Mouse (Mus musculus) hindbrain, embryonic 16.5 days (tissue): Measurements from ENCODE around the gene Olfr1415. TPM values are rescaled to one million over a fixed set of nuclear protein-coding genes. Genes with fewer than 3 reads are reported as not detected.

Experiments used
- ATAC-seq: fragments of 200-750 bp; cut with Nextera tagmentation; 2 replicates; pipeline ENCODE4 v1.8.0; 2017; ENCODE audit warnings: moderate TSS enrichment, moderate library complexity
- H3K27ac ChIP-seq: fragments of 300-500 bp; sonication (generic); 2 replicates; pipeline ENCODE4 v1.5.1; 2014; ENCODE audit warnings: low read depth, mild to moderate bottlenecking, control low read depth, low read length, moderate library complexity
- H3K27me3 ChIP-seq: fragments of 300-500 bp; sonication (generic); replicated peaks from 2 replicates; pipeline ENCODE4 v1.6.1; 2014; ENCODE audit warnings: low read length; ENCODE audit not compliant: control insufficient read depth, insufficient read depth
- H3K36me3 ChIP-seq: fragments of 300-500 bp; sonication (generic); 2 replicates; pipeline ENCODE4 v1.6.1; 2014; ENCODE audit warnings: mild to moderate bottlenecking, low read length, moderate library complexity, mixed read lengths; ENCODE audit not compliant: control insufficient read depth, insufficient read depth
- H3K4me1 ChIP-seq: fragments of 300-500 bp; sonication (generic); 2 replicates; pipeline ENCODE4 v1.6.1; 2014; ENCODE audit warnings: low read depth, low read length; ENCODE audit not compliant: control insufficient read depth, insufficient read depth
- H3K4me2 ChIP-seq: fragments of 300-500 bp; sonication (generic); 2 replicates; pipeline ENCODE4 v1.6.1; 2014; ENCODE audit warnings: mild to moderate bottlenecking, low read length, control low read depth, moderate library complexity
- H3K4me3 ChIP-seq: fragments of 300-500 bp; sonication (generic); 2 replicates; pipeline ENCODE4 v1.5.1; 2014; ENCODE audit warnings: mild to moderate bottlenecking, low read length, control low read depth, moderate library complexity
- H3K9ac ChIP-seq: fragments of 300-500 bp; sonication (generic); 2 replicates; pipeline ENCODE4 v1.6.1; 2014; ENCODE audit warnings: low read depth, mild to moderate bottlenecking, control low read depth, low read length, moderate library complexity
- H3K9me3 ChIP-seq: fragments of 300-500 bp; sonication (generic); 2 replicates; pipeline ENCODE4 v1.6.1; 2014; ENCODE audit warnings: mild to moderate bottlenecking, low read length, moderate library complexity; ENCODE audit not compliant: control insufficient read depth
- WGBS: fragments of 180-500 bp; shearing (Covaris S2); extraction: QIAGEN DNeasy Blood & Tissue Kit; methylation state at CpG from one replicate; pipeline ENCODE4 v1.1.7; 2014; 5-methylcytosine and 5-hydroxymethylcytosine counted together
- polyA plus RNA-seq: library from polyadenylated mRNA; unstranded; fragments of >200 nt; fragmentation: Nextera tagmentation; extraction: Ambion mirVana; gene quantifications from 2 replicates; pipeline ENCODE4 v1.2.1, GENCODE M21; 2015

The Olfr1415 gene
- polyA plus RNA-seq, 1 experiment from 2014 or later: not detected

DNA sequence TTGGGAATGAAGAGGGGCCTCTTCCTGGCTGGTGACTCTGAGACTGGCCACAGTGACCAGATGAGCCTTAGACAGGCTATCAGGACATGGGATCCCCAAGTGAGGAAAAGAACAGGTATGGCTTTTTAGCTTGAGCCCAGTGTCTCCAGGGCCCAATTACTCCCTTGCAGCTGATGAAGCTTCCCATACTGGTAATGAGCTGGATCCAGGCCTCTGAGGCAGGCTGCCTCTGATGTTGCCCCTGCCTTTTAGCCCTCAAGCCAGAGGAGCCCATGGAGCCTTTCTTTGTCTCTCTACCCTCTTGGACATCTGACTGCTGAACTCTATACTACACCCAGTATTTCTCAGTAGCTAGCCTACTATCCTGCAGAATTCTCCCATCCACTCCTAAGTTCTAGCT is 10.9 kb downstream of the Olfr1415 start, which contains the start of gene Olfr1416:
Olfr1416 (minus strand) TSS at position 101 of the 400 bp plus-strand sequence.
- Histone ChIP-seq H3K4me1 (no peaks in the 10 kb centered on the region), H3K27me3 (no peaks in the 10 kb centered on the region), H3K4me3 (no peak within 1 kb of the TSS), H3K9me3 (peaks cover 5% of the 10 kb centered on the region; the same call in 1 of the 2 replicates), H3K27ac (no peak within 1 kb of the TSS), H3K36me3 (no peaks in the 10 kb centered on the region), H3K4me2 (no peak within 1 kb of the TSS), H3K9ac (no peak within 1 kb of the TSS)
- ATAC-seq: no peak

DNA sequence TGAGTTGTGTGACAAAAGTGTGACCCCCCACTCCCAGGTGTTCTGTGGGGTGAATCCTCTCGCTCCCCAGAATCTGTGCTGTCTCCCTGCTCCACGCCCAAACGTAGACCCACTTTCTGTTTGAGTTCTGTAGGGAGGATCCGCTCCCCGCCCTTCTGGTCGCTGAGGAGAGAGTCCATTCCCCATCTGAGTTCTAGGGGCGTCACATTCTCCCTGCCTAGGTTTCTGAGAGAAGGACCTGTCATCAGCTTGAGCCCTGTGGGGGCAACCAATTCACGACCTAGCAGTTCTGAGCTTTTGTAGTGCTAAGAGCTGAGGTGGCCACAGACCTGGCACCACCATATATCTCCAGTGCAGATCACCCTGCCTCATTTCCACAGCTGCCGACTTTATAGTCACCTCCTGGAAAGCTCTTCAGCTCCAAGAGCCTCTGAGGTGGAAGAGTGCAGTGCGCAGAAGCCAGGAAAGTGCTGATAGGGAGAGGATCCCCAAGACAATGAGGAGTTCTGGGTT is 21.8 kb downstream of the Olfr1415 start:
- peaks cover 8% of the 10 kb centered on the region; the same call in 1 of the 2 replicates for H3K36me3 ChIP-seq
- peak overlapping the region; percentile 99 for H3K4me2 ChIP-seq
- peak overlapping the region; percentile 96 for H3K4me3 ChIP-seq
- no peaks in the 10 kb centered on the region for H3K27me3 ChIP-seq
- peaks cover 7% of the 10 kb centered on the region for H3K4me1 ChIP-seq
- H3K27ac ChIP-seq: peak overlapping the region; percentile 68
- H3K9ac ChIP-seq: peak overlapping the region; percentile 71
- ATAC-seq: peak; percentile 81
- WGBS: 3% methylated on average over 10 of the region's 10 CpGs
- no peaks in the 10 kb centered on the region for H3K9me3 ChIP-seq

DNA sequence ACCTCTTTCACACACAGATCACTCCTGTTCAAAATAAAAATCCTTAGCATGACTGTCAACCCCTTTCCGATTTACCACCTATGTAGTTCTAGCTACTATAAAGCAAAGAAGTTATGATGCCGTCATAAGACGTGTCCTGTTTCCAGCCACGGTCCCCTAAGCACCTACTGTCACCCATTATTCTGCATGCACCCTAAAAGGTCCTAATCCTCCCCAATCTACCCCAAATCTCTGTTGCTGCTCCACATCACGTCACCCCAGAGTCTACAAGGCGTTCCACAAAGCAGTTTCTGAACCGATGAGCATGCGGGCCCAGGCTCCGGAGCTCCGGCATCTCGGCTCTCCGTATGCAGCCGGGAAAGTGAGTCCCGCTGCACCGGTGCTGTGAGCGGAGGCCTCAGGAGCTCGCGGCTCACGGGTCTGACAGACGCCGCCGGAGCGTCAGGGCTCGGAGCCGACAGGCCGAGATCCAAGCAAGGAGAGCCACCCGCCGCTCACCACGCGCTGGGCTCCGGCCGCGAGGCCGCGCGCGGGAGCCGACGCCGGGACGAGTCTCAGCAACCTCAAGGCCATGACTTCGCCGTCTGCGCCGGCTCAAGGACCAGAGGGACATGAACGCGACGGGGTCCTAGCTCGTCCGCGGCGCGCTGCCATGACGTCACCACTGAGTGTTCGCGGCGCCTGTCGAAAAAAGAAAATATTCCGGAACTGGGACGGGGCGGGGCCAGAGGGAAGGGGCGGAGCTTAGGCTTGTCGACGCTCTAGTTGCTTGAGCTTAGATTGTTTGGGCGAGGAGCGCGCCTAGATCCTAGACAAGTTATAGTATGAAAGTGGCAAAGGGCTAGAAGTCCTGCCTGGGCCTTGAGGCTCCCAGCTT is 22.5 kb downstream of the Olfr1415 start, which contains the start of gene Ndufa10:
Ndufa10 (minus strand) TSS at position 696 of the 877 bp plus-strand sequence.
- WGBS: under 1% methylated on average over 67 of the region's 67 CpGs
- H3K27ac ChIP-seq: peak within 1 kb of the TSS; percentile 85

DNA sequence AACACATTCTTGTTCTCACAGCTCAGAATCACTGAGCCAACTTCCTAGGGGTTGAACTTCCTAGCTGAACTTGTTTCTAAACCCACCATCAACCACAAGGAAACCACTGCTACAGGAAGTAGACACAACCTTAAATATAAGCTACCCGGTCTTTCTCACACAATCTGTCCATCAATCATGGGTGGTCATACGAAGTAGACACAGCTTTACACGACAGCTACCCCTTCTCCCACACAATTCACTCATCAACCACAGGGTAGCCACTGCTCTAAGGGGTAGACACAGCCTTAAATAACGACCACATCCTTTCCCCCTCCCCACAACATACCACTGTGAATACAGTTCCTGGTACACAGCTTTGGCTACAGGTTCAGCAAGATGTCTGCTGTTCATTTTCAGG is 27.0 kb downstream of the Olfr1415 start:
- ATAC-seq: no peak
- whole genome bisulfite sequencing: 92% methylated on average over 4 of the region's 4 CpGs

More for the DNA sequence above, 22.5 kb downstream of the Olfr1415 start, which contains the start of gene Ndufa10:
- Histone ChIP-seq H3K9ac (peak within 1 kb of the TSS; percentile 96), H3K4me2 (peak within 1 kb of the TSS; percentile 99), H3K9me3 (no peaks in the 10 kb centered on the region), H3K4me3 (peak within 1 kb of the TSS; percentile 96), H3K36me3 (peaks cover 9% of the 10 kb centered on the region), H3K27me3 (no peaks in the 10 kb centered on the region), H3K4me1 (peaks cover 7% of the 10 kb centered on the region)
- peak; percentile 94 for ATAC-seq

DNA sequence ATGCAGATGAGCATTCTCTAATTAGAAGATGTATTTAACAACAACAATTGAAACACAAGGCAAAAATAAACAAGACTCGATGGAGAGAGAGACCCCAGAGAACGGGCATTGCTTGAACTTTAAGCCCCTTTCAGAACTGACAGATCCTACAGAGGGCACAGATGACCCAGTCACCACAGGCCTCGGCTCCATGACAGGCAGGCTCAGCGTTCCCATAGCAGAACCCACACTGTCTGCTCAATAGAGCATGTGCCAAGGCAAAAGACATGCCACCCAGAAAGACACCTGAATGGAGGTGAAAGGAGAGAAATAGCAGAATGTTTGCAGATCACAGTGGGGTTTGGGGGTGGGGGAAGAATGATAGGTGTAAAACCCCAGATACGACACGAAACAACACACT is 37.5 kb downstream of the Olfr1415 start:
- no peak for ATAC-seq
- Histone ChIP-seq H3K36me3 (peaks cover 47% of the 10 kb centered on the region), H3K4me3 (no peak overlapping the region), H3K9ac (no peak overlapping the region), H3K9me3 (no peaks in the 10 kb centered on the region), H3K4me2 (no peak overlapping the region), H3K27me3 (no peaks in the 10 kb centered on the region), H3K4me1 (no peaks in the 10 kb centered on the region), H3K27ac (no peak overlapping the region)
- WGBS: 88% methylated on average over 6 of the region's 6 CpGs

More for the DNA sequence above, 27.0 kb downstream of the Olfr1415 start:
- peaks cover 7% of the 10 kb centered on the region for H3K4me1 ChIP-seq
- no peaks in the 10 kb centered on the region for H3K27me3 ChIP-seq
- no peak overlapping the region for H3K4me2 ChIP-seq
- H3K36me3 ChIP-seq: peaks cover 45% of the 10 kb centered on the region
- H3K27ac ChIP-seq: no peak overlapping the region
- no peak overlapping the region for H3K9ac ChIP-seq
- no peak overlapping the region for H3K4me3 ChIP-seq
- no peaks in the 10 kb centered on the region for H3K9me3 ChIP-seq

DNA sequence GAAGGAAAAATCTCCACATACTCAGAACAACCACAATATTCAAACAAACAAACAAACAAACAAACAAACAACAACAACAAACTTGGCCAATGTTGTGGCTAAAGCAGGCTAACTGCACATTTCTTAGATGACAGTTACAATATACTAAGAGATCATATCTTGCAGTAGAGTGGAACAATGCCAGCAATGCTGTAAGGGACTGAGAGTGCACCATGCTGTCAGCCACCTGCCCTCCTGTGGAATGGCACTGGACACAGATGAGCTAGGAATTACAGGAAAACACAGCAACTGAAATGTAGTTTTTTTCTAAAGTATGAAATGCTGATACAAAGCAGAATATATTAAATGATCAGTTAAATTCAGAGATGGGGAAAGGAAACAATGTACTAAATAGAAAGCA is 38.1 kb downstream of the Olfr1415 start:
- no peak for ATAC-seq
- peaks cover 45% of the 10 kb centered on the region for H3K36me3 ChIP-seq
- H3K27ac ChIP-seq: no peak overlapping the region

DNA sequence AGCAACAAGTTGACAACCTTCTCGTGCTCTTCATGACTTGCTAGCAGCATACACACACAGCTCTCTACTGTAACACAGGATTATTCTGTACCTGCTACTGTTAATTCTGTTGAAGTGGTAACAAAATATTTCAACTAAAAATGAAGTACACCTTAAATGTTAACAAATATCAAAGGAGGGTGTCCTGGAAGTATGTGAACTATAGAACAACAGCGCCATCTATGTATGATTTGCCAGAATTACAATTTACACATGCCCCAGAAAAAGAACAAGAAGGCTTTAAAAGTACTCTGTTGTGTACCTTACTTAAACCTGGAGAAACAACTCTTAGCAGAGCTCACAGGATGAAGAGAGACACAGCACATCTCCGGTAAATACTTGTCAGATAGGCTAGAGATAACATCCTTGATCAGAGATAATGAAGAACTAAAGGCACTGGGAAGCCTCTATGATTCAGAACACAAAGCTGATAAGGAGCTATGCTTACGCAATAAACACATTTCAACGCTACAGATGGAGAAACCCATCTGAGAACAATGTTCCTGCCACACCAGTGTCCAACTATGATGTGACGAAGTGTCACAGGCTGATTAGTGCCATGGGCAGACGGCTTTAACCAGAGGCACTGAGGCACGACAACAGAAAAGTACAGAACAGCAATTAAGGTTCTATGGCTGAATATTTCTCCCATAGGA is 42.0 kb downstream of the Olfr1415 start:
- no peaks in the 10 kb centered on the region for H3K4me1 ChIP-seq
- peaks cover 39% of the 10 kb centered on the region for H3K36me3 ChIP-seq
- H3K27me3 ChIP-seq: no peaks in the 10 kb centered on the region
- H3K27ac ChIP-seq: no peak overlapping the region
- no peak overlapping the region for H3K4me2 ChIP-seq
- H3K4me3 ChIP-seq: no peak overlapping the region
- WGBS: 77% methylated on average over 8 of the region's 8 CpGs
- no peak overlapping the region for H3K9ac ChIP-seq
- no peak for ATAC-seq
- no peaks in the 10 kb centered on the region for H3K9me3 ChIP-seq

More for the DNA sequence above, 38.1 kb downstream of the Olfr1415 start:
- no peaks in the 10 kb centered on the region for H3K9me3 ChIP-seq
- no peak overlapping the region for H3K4me2 ChIP-seq
- no peak overlapping the region for H3K4me3 ChIP-seq
- H3K4me1 ChIP-seq: no peaks in the 10 kb centered on the region
- H3K9ac ChIP-seq: no peak overlapping the region
- H3K27me3 ChIP-seq: no peaks in the 10 kb centered on the region

DNA sequence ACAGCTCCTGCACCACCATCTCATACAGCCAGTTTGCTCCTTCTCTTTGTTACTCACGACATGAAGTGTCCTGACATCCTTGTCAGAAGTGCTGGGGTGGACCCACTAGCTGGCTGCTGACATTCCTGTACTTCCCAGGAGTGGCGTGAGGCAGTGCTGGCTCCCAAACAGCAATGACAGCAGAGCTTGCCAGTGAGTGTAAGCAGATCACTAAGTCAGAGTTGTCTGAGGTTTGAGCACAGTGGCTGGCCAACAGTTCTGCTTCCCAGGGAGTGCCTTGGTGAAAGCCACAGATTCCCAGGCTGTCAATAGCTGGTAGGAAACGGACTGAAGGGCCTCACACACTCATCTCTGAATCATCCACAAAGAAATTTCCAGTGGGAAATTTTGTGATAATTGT is 47.6 kb downstream of the Olfr1415 start:
- H3K4me3 ChIP-seq: no peak overlapping the region
- H3K27me3 ChIP-seq: no peaks in the 10 kb centered on the region
- no peaks in the 10 kb centered on the region for H3K4me1 ChIP-seq
- no peak for ATAC-seq
- peaks cover 37% of the 10 kb centered on the region for H3K36me3 ChIP-seq
- no peak overlapping the region for H3K27ac ChIP-seq
- no peak overlapping the region for H3K9ac ChIP-seq
- H3K9me3 ChIP-seq: no peaks in the 10 kb centered on the region
- H3K4me2 ChIP-seq: no peak overlapping the region
- WGBS: 88% methylated on average over 3 of the region's 3 CpGs
